Mouse (Mus musculus) monocyte, adult 5-6 weeks (primary cell): Measurements from ENCODE around the gene H2-T23. TPM values are rescaled to one million over a fixed set of nuclear protein-coding genes. Genes with fewer than 3 reads are reported as not detected.
A peak's percentile ranks its signal among the peaks of the same experiment; 100 is the strongest.
"Not testable (repeated sequence)": the region's sequence is repeated elsewhere in the genome, so short reads cannot be mapped to it uniquely, and the experiment has no call there.

Source experiments
- ATAC-seq: fragments of 153-309, 156-312 bp; replicated peaks from 2 replicates; pipeline ENCODE4 v1.8.0; 2017; ENCODE audit warnings: mild to moderate bottlenecking; ENCODE audit not compliant: low TSS enrichment, insufficient number of reproducible peaks, severe bottlenecking, poor library complexity, low FRiP score
- total RNA-seq: library from RNA; stranded (forward); fragments of 200-1000, 200-491, 200-594 nt; gene quantifications from 3 replicates; pipeline ENCODE4 v1.2.3, GENCODE M21; 2017

The H2-T23 gene
- total RNA-seq, result 372 to 405 TPM (median 385 TPM) in 3 replicates

- peak; percentile 89 for ATAC-seq
These were observed at the start of gene H2-T23 for GRCm38 (mm10) chr17:36032351-36032875. Gene H2-T23 (minus strand): TSS chr17:36032855.

DNA sequence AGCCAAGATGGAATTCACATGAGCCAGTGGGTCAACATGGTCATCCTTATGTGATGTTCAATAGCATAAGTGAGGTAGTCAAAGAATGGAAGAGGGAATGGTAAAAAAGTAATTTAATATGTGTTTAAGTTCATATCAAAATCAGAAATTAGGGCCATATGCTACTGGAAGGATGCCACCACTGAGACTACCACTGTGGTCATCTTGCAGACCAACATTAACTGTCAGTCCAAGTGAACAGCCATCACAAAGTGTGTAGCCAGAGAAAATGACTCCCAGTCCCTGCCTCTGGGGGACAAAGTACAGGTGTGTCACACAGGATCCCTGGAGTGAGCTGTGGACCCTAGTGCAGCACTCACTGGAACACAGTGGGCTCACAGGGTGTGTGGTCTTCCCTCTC lies 49.2 kb upstream of the H2-T23 start:
- ATAC-seq, result not testable (repeated sequence)

GRCm38 (mm10) chr17:36060829-36061228 lies 28.2 kb upstream of the H2-T23 start:
- ATAC-seq, result peak; percentile 47; the same call in 1 of the 2 replicates

GRCm38 (mm10) chr17:36058362-36058761 lies 25.7 kb upstream of the H2-T23 start, which contains the start of gene Gm11127:
Gene Gm11127 (minus strand): TSS chr17:36058371.
- not testable (repeated sequence) for ATAC-seq

- not testable (repeated sequence) for ATAC-seq
These were observed 25.3 kb upstream of the H2-T23 start for GRCm38 (mm10) chr17:36057927-36058326.

DNA sequence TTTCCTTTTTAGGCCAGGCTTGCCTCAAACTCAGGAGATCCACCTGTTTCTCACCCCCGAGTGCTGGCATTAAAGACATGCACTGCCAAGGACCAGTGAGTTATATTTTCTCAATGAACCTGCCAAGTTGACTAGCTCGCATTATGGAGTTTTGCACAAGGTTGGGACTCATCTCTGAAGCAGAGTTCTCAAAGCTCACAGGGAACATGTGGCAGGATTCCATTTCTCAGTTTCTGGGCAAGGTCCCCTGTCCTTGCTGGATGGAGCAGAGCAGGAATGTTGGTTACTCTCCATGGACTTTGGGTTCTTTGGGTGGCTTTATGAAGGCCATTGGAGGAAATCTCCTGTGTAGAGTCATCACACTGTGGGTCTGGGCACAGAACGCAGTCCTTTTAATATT lies 10.6 kb upstream of the H2-T23 start:
- ATAC-seq, result no peak

GRCm38 (mm10) chr17:36042610-36043169 lies 10.0 kb upstream of the H2-T23 start, which contains the start of the genes H2-T22 and Gm6034:
Gene H2-T22 (minus strand): TSS chr17:36042747.
Gene Gm6034 (plus strand): TSS chr17:36042961.
- peak; percentile 92 for ATAC-seq

- not testable (repeated sequence) for ATAC-seq
These were observed 9.4 kb upstream of the H2-T23 start for GRCm38 (mm10) chr17:36042055-36042454.

GRCm38 (mm10) chr17:36040604-36041003 lies 7.9 kb upstream of the H2-T23 start:
- not testable (repeated sequence) for ATAC-seq

DNA sequence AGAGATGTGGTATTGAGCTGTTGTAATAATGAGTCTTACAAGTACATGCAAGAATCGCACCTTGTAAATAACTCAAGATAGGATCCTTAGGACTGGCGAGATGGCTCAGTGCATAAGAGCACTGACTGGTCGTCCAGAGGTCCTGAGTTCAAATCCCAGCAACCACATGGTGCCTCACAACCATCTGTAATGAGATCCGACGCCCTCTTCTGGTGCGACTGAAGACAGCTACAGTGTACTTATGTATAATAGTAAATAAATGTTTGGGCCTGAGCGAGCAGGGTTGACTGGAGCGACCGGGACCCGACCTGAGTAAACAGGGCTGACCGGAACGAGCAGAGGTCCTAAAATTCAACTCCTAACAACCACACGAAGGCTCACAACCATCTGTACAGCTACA lies 3.5 kb upstream of the H2-T23 start:
- ATAC-seq, result not testable (repeated sequence)

- peak; percentile 60 for ATAC-seq
These were observed 2.5 kb upstream of the H2-T23 start for GRCm38 (mm10) chr17:36035010-36035638.

DNA sequence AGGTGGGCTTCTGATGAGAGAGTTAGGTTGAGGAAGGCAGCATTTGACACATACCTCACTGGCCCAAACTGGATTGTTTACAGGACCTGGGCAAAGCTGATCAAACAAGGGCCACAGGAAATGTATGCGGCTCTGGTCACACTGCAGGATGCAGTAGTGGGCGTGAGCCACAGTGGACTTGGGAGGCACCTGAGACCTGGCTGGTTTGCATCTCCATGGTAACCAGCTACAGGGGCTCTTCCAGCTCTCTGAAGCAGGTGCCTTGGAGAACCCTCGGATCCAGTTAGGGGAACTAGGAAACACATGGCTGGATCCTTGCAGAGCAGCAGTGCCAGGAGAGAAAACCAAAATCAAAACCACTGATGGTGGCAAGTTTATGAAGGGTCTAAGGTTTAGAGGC lies 1.9 kb upstream of the H2-T23 start:
- ATAC-seq, result not testable (repeated sequence)

GRCm38 (mm10) chr17:36031583-36032331 lies 898 bp downstream of the H2-T23 start:
- ATAC-seq, result peak; percentile 77

- ATAC-seq, result not testable (repeated sequence)
These were observed 1.7 kb downstream of the H2-T23 start for GRCm38 (mm10) chr17:36030703-36031582.

DNA sequence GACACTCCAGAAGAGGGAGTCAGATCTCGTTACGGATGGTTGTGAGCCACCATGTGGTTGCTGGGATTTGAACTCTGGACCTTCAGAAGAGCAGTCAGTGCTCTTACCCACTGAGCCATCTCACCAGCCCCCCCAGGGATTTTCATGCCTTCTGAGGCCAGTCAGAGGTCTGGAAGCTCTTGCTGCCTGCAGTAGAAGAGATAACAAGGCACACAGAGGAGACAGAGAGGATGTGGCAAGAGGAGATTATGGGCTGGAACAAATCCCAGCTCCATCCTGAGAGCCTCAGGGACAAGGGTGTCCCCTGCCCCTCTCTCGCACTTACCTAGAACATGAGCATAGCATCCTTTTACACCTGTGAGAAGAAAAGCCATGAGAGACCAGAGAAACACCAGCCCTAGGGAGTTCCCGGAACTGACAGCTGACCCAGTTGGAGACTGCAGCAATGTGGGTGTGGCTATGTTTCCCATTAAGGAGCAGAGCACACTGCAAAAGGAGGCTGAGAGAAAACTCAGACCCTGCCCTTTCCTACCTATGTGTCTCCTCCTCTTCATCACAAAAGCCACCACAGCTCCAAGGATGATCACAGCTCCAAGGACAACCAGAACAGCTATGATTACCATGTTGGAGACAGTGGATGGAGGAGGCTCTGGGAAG lies 2.5 kb downstream of the H2-T23 start:
- not testable (repeated sequence) for ATAC-seq

GRCm38 (mm10) chr17:36028879-36029619 lies 3.6 kb downstream of the H2-T23 start:
- ATAC-seq, result no peak

- no peak for ATAC-seq
These were observed 5.0 kb downstream of the H2-T23 start for GRCm38 (mm10) chr17:36027663-36028062.
